Mouse (Mus musculus) olfactory bulb, adult 2 months (tissue): ENCODE results near the gene Ptges3l. TPM values are rescaled to one million over a fixed set of nuclear protein-coding genes. Genes with fewer than 3 reads are reported as not detected.
A peak's percentile ranks its signal among the peaks of the same experiment; 100 is the strongest.
"Not testable (repeated sequence)": the region's sequence is repeated elsewhere in the genome, so short reads cannot be mapped to it uniquely, and the experiment has no call there.

ENCODE experiments used
- H3K27ac ChIP-seq: fragments of 200-500 bp; 2 replicates; pipeline ENCODE4 v1.5.1; 2012; ENCODE audit warnings: low read depth, low read length; ENCODE audit not compliant: insufficient read depth
- H3K4me1 ChIP-seq: fragments of 200-500 bp; 2 replicates; pipeline ENCODE4 v1.6.1; 2012; ENCODE audit warnings: low read length; ENCODE audit not compliant: control insufficient read depth, insufficient read depth
- H3K4me3 ChIP-seq: fragments of 200-500 bp; 2 replicates; pipeline ENCODE4 v1.5.1; 2012; ENCODE audit warnings: mild to moderate bottlenecking, low read depth, low read length, moderate library complexity; ENCODE audit not compliant: insufficient read depth
- CTCF ChIP-seq: fragments of 200-500 bp; IDR thresholded peaks from 2 replicates; pipeline ENCODE4 v1.5.1; 2012; ENCODE audit warnings: low read depth, mild to moderate bottlenecking, low read length, moderate library complexity; ENCODE audit not compliant: insufficient read depth
- POLR2A ChIP-seq: fragments of 200-500 bp; IDR thresholded peaks from 2 replicates; pipeline ENCODE4 v1.6.1; 2012; ENCODE audit warnings: mild to moderate bottlenecking, low read depth, low read length, moderate library complexity; ENCODE audit not compliant: insufficient read depth
- WGBS: fragments of 180-500 bp; shearing (Covaris S2); methylation state at CpG from one replicate; pipeline ENCODE4 v1.1.7; 2018; 5-methylcytosine and 5-hydroxymethylcytosine counted together
- polyA plus RNA-seq: library from polyadenylated mRNA; stranded (reverse); fragments of >200 nt; gene quantifications from 2 replicates; pipeline ENCODE4 v1.2.4, GENCODE M21; 2012; ENCODE audit warnings: low replicate concordance; ENCODE audit not compliant: missing spikeins, insufficient read depth, insufficient read length

Gene Ptges3l
- polyA plus RNA-seq, 1 experiment = not detected

GRCm38 (mm10) chr11:101416433-101417100 lies 8.6 kb downstream of the Ptges3l start:
- 1% methylated on average over 11 of the region's 11 CpGs for WGBS
- Histone ChIP-seq H3K4me1 (no peaks in the 10 kb centered on the region), H3K4me3 (peak overlapping the region; percentile 96), H3K27ac (no peak overlapping the region)
- TF ChIP-seq POLR2A (no peak), CTCF (no peak)

GRCm38 (mm10) chr11:101415306-101415705 lies 9.8 kb downstream of the Ptges3l start:
- Histone ChIP-seq H3K4me3 (no peak overlapping the region), H3K27ac (no peak overlapping the region), H3K4me1 (no peaks in the 10 kb centered on the region)
- 91% methylated on average over 2 of the region's 2 CpGs for WGBS
- TF ChIP-seq CTCF (no peak), POLR2A (no peak)

- TF ChIP-seq POLR2A (no peak), CTCF (peak; percentile 75)
- H3K27ac ChIP-seq = no peak overlapping the region
- 3% methylated on average over 8 of the region's 8 CpGs for WGBS
These were observed 30.0 kb downstream of the Ptges3l start for GRCm38 (mm10) chr11:101395110-101395509.

GRCm38 (mm10) chr11:101381817-101382216 lies 43.3 kb downstream of the Ptges3l start:
- H3K27ac ChIP-seq = no peak overlapping the region
- no peaks in the 10 kb centered on the region for H3K4me1 ChIP-seq
- TF ChIP-seq CTCF (no peak), POLR2A (no peak)
- H3K4me3 ChIP-seq = no peak overlapping the region
- 6% methylated on average over 4 of the region's 4 CpGs for WGBS

More at GRCm38 (mm10) chr11:101395110-101395509, 30.0 kb downstream of the Ptges3l start:
- Histone ChIP-seq H3K4me3 (no peak overlapping the region), H3K4me1 (no peaks in the 10 kb centered on the region)

GRCm38 (mm10) chr11:101378926-101379325 lies 46.2 kb downstream of the Ptges3l start:
- TF ChIP-seq POLR2A (no peak), CTCF (no peak)
- Histone ChIP-seq H3K4me3 (no peak overlapping the region), H3K4me1 (no peaks in the 10 kb centered on the region), H3K27ac (no peak overlapping the region)
- WGBS = 84% methylated on average over 6 of the region's 6 CpGs

- WGBS = 92% methylated on average over 8 of the region's 8 CpGs
- H3K4me1 ChIP-seq, H3K4me3 ChIP-seq, H3K27ac ChIP-seq: not testable (repeated sequence)
These were observed 46.9 kb downstream of the Ptges3l start for GRCm38 (mm10) chr11:101378196-101378595.

GRCm38 (mm10) chr11:101374421-101374938 lies 50.7 kb downstream of the Ptges3l start:
- no peak overlapping the region for H3K27ac ChIP-seq
- H3K4me1 ChIP-seq = no peaks in the 10 kb centered on the region
- WGBS = 55% methylated on average over 7 of the region's 7 CpGs
- no peak for TF ChIP-seq CTCF
- TF ChIP-seq POLR2A = no peak
- H3K4me3 ChIP-seq = no peak overlapping the region

- Histone ChIP-seq H3K4me1 (no peaks in the 10 kb centered on the region), H3K4me3 (no peak overlapping the region), H3K27ac (no peak overlapping the region)
- WGBS = 74% methylated on average over 5 of the region's 5 CpGs
- TF ChIP-seq POLR2A (no peak), CTCF (no peak)
These were observed 55.0 kb downstream of the Ptges3l start for GRCm38 (mm10) chr11:101370141-101370540.

Other genes with a start within 250 kb of the Ptges3l start
- gene Ccr10, start 249.9 kb downstream of the Ptges3l start, polyA plus RNA-seq = not detected in 2 replicates
- gene Ezh1, start 198.9 kb downstream of the Ptges3l start, polyA plus RNA-seq = not detected in 2 replicates
- not detected in 2 replicates for gene Ramp2, start 179.3 kb downstream of the Ptges3l start, polyA plus RNA-seq
- gene Vps25, start 171.6 kb downstream of the Ptges3l start, polyA plus RNA-seq = not detected in 2 replicates
- gene Wnk4, start 164.8 kb downstream of the Ptges3l start, polyA plus RNA-seq = not detected in 2 replicates
- gene Cntd1, start 146.3 kb downstream of the Ptges3l start, polyA plus RNA-seq = not detected in 2 replicates
- not detected in 2 replicates for gene Coa3, start 146.2 kb downstream of the Ptges3l start, polyA plus RNA-seq
- not detected in 2 replicates for gene Becn1, start 123.0 kb downstream of the Ptges3l start, polyA plus RNA-seq
- 706 TPM in 1 of 2 replicates, not detected in the other for gene Psme3, start 109.1 kb downstream of the Ptges3l start, polyA plus RNA-seq
- not detected in 2 replicates for gene Aoc2, start 100.3 kb downstream of the Ptges3l start, polyA plus RNA-seq
- not detected in 2 replicates for gene Aoc3, start 94.7 kb downstream of the Ptges3l start, polyA plus RNA-seq
- not detected in 2 replicates for gene G6pc, start 57.8 kb downstream of the Ptges3l start, polyA plus RNA-seq
- not detected in 2 replicates for gene Aarsd1, start 7.7 kb downstream of the Ptges3l start, polyA plus RNA-seq
- gene Gm27029, start 537 bp downstream of the Ptges3l start, polyA plus RNA-seq = not detected in 2 replicates
- gene Rundc1, start 248 bp downstream of the Ptges3l start, polyA plus RNA-seq = not detected in 2 replicates
- not detected in 2 replicates for gene Rpl27, start 17.0 kb upstream of the Ptges3l start, polyA plus RNA-seq
- gene Ifi35, start 23.1 kb upstream of the Ptges3l start, polyA plus RNA-seq = not detected in 2 replicates
- gene Rnd2, start 39.7 kb upstream of the Ptges3l start, polyA plus RNA-seq = 335 TPM in 1 of 2 replicates, not detected in the other
- not detected in 2 replicates for gene Vat1, start 40.9 kb upstream of the Ptges3l start, polyA plus RNA-seq
- gene Brca1, start 126.6 kb upstream of the Ptges3l start, polyA plus RNA-seq = not detected in 2 replicates
- not detected in 2 replicates for gene Nbr1, start 126.8 kb upstream of the Ptges3l start, polyA plus RNA-seq
- gene Tmem106a, start 156.9 kb upstream of the Ptges3l start, polyA plus RNA-seq = not detected in 2 replicates
- not detected in 2 replicates for gene Gm11634, start 173.9 kb upstream of the Ptges3l start, polyA plus RNA-seq
- not detected in 2 replicates for gene Rdm1, start 201.9 kb upstream of the Ptges3l start, polyA plus RNA-seq
- not detected in 2 replicates for gene Arl4d, start 240.2 kb upstream of the Ptges3l start, polyA plus RNA-seq